Mouse (Mus musculus) testis, adult 2 months (tissue): ENCODE data around the gene Armc12.

ENCODE experiments used
- CTCF ChIP-seq: fragments of 200-500 bp; IDR thresholded peaks from 2 replicates; pipeline ENCODE4 v1.5.1; 2012; ENCODE audit warnings: low read depth, mild to moderate bottlenecking, inconsistent platforms, low read length, moderate library complexity; ENCODE audit not compliant: control insufficient read depth, insufficient read depth, insufficient replicate concordance
- POLR2A ChIP-seq: fragments of 200-500 bp; IDR thresholded peaks from 2 replicates; pipeline ENCODE4 v1.6.1; 2012; ENCODE audit warnings: low read depth, mild to moderate bottlenecking, inconsistent platforms, low read length, moderate library complexity; ENCODE audit not compliant: control insufficient read depth

GRCm38 (mm10) chr17:28531946-28532345 lies 1.3 kb downstream of the Armc12 start:
- TF ChIP-seq CTCF (no peak), POLR2A (no peak)
